Mouse (Mus musculus) kidney, adult 2 months (tissue): ENCODE data around the gene Brd4.

Experiments
- CTCF ChIP-seq: fragments of 200-500 bp; conservative IDR thresholded peaks from 2 replicates; pipeline ENCODE4 v1.5.1; 2011; ENCODE audit warnings: low read depth, mild to moderate bottlenecking, control low read depth, low read length, moderate library complexity, mixed read lengths; ENCODE audit not compliant: insufficient read depth, insufficient read length
- POLR2A ChIP-seq: fragments of 200-500 bp; IDR thresholded peaks from one replicate; pipeline ENCODE4 v1.6.1; 2011; ENCODE audit warnings: low read depth, low read length, control low read depth

DNA sequence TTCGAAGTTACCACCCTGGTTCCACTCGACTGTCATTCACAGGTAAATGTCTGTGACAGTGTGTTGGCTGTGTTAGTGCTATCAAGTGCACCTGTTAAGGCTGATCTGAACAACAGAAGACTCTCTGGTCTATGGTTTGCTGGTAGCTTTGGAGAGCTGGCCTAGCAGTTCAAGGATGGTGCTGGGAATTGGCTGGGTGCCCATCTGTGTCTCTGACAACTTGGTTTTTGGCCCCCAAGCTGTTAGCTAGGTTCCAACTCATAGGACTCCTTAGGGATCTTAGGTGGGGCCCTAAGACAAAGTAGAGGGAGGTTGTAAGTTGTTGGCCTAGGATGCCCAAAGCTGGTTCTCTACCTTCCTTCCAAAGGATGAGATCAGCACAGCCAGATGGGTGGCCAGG, 84.7 kb downstream of the Brd4 start:
- TF ChIP-seq POLR2A (no peak), CTCF (no peak)
